Mouse (Mus musculus) stomach, postnatal 0 days (tissue): Measurements from ENCODE around the gene Sctr.

Source experiments
- CTCF ChIP-seq: IDR thresholded peaks from 2 replicates; pipeline ENCODE4 v1.5.1; 2016; ENCODE audit warnings: antibody characterized with exemption, low read depth, mild to moderate bottlenecking, moderate library complexity
- EP300 ChIP-seq: optimal IDR thresholded peaks from 2 replicates; pipeline ENCODE3; 2016; ENCODE audit warnings: antibody characterized with exemption

DNA sequence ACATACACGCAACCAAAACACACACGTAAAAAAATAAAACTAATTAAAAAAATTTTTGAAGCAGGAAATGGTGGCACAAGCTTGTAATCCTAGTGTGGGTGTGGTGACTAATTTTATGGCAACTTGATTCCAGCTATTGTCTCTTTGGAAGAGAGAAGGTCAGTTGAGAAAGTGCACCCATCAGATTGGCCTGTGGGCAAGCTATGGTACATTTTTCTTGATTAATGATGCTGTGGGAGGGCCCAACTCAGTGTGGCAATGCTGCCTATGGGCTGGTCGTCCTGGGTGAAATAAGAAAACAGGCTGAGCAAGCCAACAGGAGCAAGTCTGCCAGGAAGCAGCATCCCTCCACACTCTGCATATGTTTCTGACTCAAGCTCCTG lies 94.5 kb downstream of the Sctr start:
- no peak for TF ChIP-seq CTCF
- no peak for TF ChIP-seq EP300
